Mouse (Mus musculus) liver, postnatal 0 days (tissue): ENCODE data around the gene B3galt1.

Source experiments
- CTCF ChIP-seq: sonication (generic); IDR thresholded peaks from 2 replicates; pipeline ENCODE4 v1.5.1; 2016; ENCODE audit warnings: antibody characterized with exemption, low read depth
- EP300 ChIP-seq: IDR thresholded peaks from 2 replicates; pipeline ENCODE4 v1.6.1; 2016; ENCODE audit warnings: antibody characterized with exemption, low read depth, mild to moderate bottlenecking

GRCm38 (mm10) chr2:67859004-67859403 lies 293.3 kb downstream of the B3galt1 start:
- TF ChIP-seq CTCF (no peak), EP300 (no peak)
